Mouse (Mus musculus) brain, embryonic 14.5 days (tissue): ENCODE results near the gene Stub1. TPM values are rescaled to one million over a fixed set of nuclear protein-coding genes. Genes with fewer than 3 reads are reported as not detected.

ENCODE experiments used
- DNase-seq: peaks from one replicate; pipeline ENCODE4 v3.0.0-alpha.2; 2011; ENCODE audit warnings: low read depth
- CTCF ChIP-seq: fragments of 200-500 bp; IDR thresholded peaks from 2 replicates; pipeline ENCODE4 v1.5.1; 2012; ENCODE audit warnings: inconsistent platforms, mild to moderate bottlenecking, moderate library complexity, borderline replicate concordance; ENCODE audit not compliant: insufficient read depth, insufficient read length; ENCODE audit errors: extremely low read depth
- POLR2A ChIP-seq: fragments of 200-500 bp; IDR thresholded peaks from 2 replicates; pipeline ENCODE4 v1.6.1; 2012; ENCODE audit warnings: mild to moderate bottlenecking, inconsistent platforms, borderline replicate concordance; ENCODE audit not compliant: poor library complexity, insufficient read depth, insufficient read length, severe bottlenecking; ENCODE audit errors: extremely low read depth
- polyA plus RNA-seq: library from polyadenylated mRNA; depleted of rRNA; stranded (reverse); fragments of >200 nt; gene quantifications from 2 replicates; pipeline ENCODE4 v1.2.3, GENCODE M21; 2012

Stub1 gene
- polyA plus RNA-seq, 1 experiment = 252 TPM

GRCm38 (mm10) chr17:25827011-25827410, 6.2 kb downstream of the Stub1 start:
- TF ChIP-seq CTCF (no peak), POLR2A (no peak)
- DNase-seq = no peak

- DNase-seq = no peak
- TF ChIP-seq CTCF = no peak
- TF ChIP-seq POLR2A = no peak
Observed at GRCm38 (mm10) chr17:25825984-25826570, 7.1 kb downstream of the Stub1 start.

GRCm38 (mm10) chr17:25825311-25825710, 7.9 kb downstream of the Stub1 start:
- no peak for TF ChIP-seq POLR2A
- TF ChIP-seq CTCF = no peak
- DNase-seq = no peak

GRCm38 (mm10) chr17:25824362-25825142, 8.7 kb downstream of the Stub1 start:
- no peak for TF ChIP-seq POLR2A
- TF ChIP-seq CTCF = no peak
- DNase-seq = no peak

- TF ChIP-seq CTCF = no peak
- peak; percentile 24; the same call in 1 of the 2 replicates for TF ChIP-seq POLR2A
- peak; percentile 97 for DNase-seq
Observed at GRCm38 (mm10) chr17:25823452-25823851, 9.8 kb downstream of the Stub1 start, which contains the start of gene Wdr24. Gene Wdr24 (plus strand): TSS chr17:25823627.

GRCm38 (mm10) chr17:25818851-25819780, 14.1 kb downstream of the Stub1 start:
- TF ChIP-seq POLR2A = no peak
- TF ChIP-seq CTCF = no peak
- DNase-seq = no peak

GRCm38 (mm10) chr17:25817662-25818061, 15.5 kb downstream of the Stub1 start:
- TF ChIP-seq POLR2A (no peak), CTCF (no peak)
- no peak for DNase-seq

- peak; percentile 54; the same call in 1 of the 2 replicates for TF ChIP-seq CTCF
- TF ChIP-seq POLR2A = no peak
- DNase-seq = peak; percentile 67
Observed at GRCm38 (mm10) chr17:25813471-25813870, 19.7 kb downstream of the Stub1 start.

GRCm38 (mm10) chr17:25810890-25811289, 22.3 kb downstream of the Stub1 start:
- TF ChIP-seq POLR2A = no peak
- no peak for TF ChIP-seq CTCF
- no peak for DNase-seq

- peak; percentile 79 for DNase-seq
- TF ChIP-seq CTCF (no peak), POLR2A (no peak)
Observed at GRCm38 (mm10) chr17:25809606-25810340, 23.4 kb downstream of the Stub1 start.

GRCm38 (mm10) chr17:25808789-25809605, 24.2 kb downstream of the Stub1 start, which contains the start of gene Fbxl16:
Gene Fbxl16 (plus strand): TSS chr17:25809085.
- TF ChIP-seq CTCF (peak; percentile 17; the same call in 1 of the 2 replicates), POLR2A (peak; percentile 68)
- peak; percentile 98 for DNase-seq
